Mouse (Mus musculus) inflammation-experienced regulatory T-cells, adult 6 months (primary cell): Measurements from ENCODE around the gene Tnfrsf13c. TPM values are rescaled to one million over a fixed set of nuclear protein-coding genes. Genes with fewer than 3 reads are reported as not detected.

Experiments
- ATAC-seq: one replicate; pipeline ENCODE4 v1.8.0; 2017
- polyA plus RNA-seq, 3 experiments: library from polyadenylated mRNA; unstranded; fragments of 100-300 nt; shearing (Covaris generic); gene quantifications; one replicate each; pipeline ENCODE4 v1.2.1; 2017

Gene Tnfrsf13c
- polyA plus RNA-seq, 3 experiments from 2014 or later: 2.3 to 7.1 (median 4.8) TPM

DNA sequence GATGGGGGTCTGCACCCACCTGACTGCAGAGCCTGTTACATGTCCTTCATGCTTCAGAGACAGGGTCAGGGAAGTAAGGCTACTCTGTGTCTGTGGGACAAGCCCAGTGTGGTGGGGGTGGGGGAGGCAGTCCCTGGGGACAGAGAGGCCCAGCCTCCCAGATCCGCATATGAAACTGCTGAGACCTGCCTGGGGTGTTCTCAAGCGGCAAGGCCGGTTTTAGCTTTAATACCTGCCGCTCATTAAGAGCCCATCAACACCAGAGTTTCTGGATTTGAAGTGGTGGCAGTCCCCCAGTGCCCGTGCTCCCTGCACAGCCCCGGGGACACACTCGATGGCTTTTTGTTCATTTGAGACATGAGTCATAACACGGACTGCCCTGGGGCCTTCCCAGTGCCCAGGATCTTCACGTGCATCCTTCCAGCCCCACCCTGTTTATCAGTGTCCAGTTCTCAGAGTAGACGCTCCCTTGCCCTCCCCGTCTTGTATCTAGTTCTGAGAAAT lies 5.4 kb upstream of the Tnfrsf13c start:
- no peak for ATAC-seq

GRCm38 (mm10) chr15:82225769-82226168 lies 1.6 kb upstream of the Tnfrsf13c start:
- no peak for ATAC-seq

- no peak for ATAC-seq
Observed at GRCm38 (mm10) chr15:82224602-82225215, 540 bp upstream of the Tnfrsf13c start.

DNA sequence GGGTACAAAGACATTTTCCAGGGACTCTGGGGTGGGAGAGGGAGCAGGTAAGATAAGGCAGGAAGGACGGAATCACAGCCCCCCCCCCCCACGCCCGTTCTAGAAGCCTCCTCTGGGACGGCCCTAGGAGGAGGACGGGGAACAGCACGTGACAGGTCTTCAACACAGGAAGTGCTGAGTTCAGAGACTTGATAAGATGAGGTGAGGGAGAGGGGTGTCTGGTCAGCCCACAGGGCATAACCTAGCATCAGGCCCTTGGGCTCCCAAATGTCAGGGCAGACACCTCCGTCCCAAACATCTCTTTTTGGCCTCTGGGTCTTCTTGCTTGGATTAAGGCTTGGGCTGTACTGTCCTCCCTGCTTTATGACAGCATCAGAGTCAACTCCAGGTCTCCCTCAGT lies 918 bp downstream of the Tnfrsf13c start:
- no peak for ATAC-seq

- ATAC-seq: no peak
Observed at GRCm38 (mm10) chr15:82221104-82221860, 2.9 kb downstream of the Tnfrsf13c start.

GRCm38 (mm10) chr15:82220003-82220675 lies 4.0 kb downstream of the Tnfrsf13c start:
- ATAC-seq: no peak

DNA sequence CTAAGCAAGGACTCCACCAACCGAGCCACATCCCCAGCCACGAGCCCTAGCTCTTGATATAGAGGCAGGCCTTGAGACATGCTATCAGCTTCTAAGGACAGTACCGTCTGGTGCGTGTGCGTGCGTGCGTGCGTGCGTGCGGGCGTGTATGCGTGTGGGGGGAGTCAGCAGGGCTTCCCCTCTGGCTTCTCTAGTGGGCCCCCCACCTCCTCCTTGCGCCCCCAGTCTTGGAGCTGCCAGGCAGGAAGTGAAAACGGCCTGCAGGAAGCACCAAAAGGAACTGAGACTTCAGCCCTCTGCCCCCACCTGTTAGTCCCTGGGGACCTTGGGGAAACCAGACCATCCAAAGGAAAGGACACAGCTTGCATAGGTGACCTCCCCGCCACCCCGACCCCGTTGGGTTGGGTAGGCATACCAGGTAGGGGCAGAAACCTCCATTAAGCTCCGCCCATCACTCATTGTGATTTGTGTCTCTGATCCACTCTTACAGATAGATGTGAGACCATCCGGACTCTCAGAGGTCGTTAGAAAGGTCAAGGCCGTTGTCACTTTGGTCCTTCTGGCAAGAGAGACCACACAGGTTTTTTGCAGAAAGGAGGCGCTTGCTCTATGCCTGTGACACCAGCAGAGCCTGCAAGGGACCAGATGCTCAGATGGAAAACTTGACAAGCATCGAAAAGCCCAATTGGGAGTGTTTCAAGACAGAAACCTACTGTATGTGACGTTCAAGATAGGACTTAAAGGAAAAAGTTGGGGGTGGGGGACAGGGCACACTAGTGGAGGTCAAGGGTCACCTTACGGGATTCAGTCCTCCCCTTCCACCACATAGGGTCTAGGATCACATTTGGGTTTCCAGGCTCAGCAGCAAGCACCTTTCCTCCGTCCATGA lies 5.1 kb downstream of the Tnfrsf13c start:
- ATAC-seq: no peak

DNA sequence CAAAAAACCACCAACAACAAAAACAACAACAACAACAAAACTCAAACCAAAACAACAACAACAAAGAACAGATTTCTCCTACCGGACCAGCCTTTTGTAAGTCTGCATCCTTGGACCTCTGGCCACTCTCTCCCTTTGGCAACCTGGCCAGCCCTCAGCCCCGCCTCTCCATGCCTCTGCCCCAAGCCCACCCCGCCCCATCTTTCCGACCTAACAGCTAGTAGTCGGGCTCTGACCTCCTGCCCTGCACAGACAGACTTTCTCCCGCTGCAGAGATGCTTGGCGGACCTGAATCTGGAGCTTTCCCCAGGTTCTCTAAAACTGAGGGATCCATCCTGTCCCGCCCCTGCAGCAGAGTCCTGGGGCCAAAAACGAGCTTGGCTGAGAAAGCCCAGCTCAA lies 6.2 kb downstream of the Tnfrsf13c start:
- no peak for ATAC-seq

DNA sequence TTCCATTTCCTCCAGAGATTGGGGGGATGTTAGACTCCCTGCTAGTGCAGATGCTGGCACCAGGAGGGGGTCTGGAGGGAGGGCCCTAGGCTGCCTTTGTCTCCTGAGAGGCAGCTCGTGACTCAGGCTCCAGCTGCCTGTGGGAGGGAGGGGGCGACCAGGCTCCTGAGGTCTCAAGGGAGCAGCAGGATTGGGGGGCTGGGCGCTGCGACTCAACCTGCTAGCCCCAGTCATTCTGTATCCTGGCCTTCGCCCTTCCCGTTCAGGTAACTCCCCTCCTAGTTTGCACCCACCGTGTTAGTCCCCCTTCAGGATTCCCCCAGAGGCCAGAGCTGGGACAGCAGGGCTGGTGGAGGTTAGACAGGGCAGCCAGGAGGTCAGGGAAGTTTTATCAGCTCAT lies 7.1 kb downstream of the Tnfrsf13c start:
- no peak for ATAC-seq

DNA sequence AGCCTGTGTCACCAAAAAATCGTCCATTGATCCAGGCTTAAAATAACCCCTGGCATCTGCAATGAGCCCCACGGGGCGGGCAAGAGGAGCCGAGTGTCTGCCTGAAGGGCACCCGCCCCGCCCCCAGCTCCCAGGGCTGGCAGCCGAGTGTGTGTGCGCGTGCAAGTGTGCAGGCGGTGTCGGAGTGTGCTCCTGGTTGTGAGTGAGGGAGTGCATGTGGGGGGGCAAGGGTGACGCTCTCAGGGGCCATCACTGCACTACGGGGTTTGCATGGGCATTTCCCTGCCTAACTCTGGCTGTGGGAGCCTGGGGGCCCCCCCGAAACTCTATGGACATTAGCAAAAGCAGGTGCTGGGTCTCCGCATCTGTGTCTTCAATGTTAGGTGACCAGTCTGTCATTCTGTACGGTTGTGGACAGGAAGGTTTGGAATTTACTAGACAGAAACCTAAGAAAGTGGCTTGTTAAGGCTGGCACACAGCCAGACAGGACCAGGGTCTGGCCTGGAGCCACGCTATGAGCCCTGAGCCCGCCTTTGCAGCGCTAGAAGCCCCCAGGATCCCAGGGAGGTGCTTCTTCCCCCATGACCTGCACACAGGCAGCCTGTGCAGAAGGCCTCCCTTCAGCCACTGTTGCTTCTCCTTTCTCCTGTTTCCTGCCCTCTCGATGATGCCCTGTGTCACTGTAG lies 7.9 kb downstream of the Tnfrsf13c start:
- no peak for ATAC-seq

GRCm38 (mm10) chr15:82215332-82216046 lies 8.7 kb downstream of the Tnfrsf13c start:
- no peak for ATAC-seq

GRCm38 (mm10) chr15:82213222-82213621 lies 10.9 kb downstream of the Tnfrsf13c start:
- ATAC-seq: no peak

GRCm38 (mm10) chr15:82212752-82213063 lies 11.5 kb downstream of the Tnfrsf13c start, which contains the start of gene Shisa8:
TSS of gene Shisa8 (minus strand) at chr15:82212815.
- no peak for ATAC-seq

GRCm38 (mm10) chr15:82211911-82212751 lies 12.0 kb downstream of the Tnfrsf13c start:
- no peak for ATAC-seq

DNA sequence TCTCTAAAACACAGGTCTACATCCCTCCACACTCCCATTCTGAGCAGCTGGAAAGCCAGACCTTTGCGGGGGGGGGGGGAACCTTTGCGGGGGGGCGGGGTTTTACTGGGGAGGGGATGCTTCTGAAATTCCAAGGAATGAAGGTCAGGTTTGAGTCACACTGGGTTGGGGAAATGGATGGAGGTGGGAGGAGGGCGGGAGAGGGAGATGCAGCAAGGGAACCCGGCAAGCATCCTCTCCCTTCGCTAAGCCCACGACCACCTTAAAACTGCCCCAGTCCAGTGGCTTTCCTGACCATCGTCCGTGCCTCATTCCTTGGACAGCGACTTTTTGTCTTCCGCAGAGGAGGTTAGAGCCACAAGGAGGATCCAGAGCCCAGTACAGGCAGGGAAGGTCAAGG lies 12.9 kb downstream of the Tnfrsf13c start:
- ATAC-seq: no peak

- ATAC-seq: no peak
Observed at GRCm38 (mm10) chr15:82210801-82211200, 13.4 kb downstream of the Tnfrsf13c start.

GRCm38 (mm10) chr15:82209295-82210050 lies 14.7 kb downstream of the Tnfrsf13c start:
- ATAC-seq: no peak

GRCm38 (mm10) chr15:82208307-82208706 lies 15.9 kb downstream of the Tnfrsf13c start:
- ATAC-seq: no peak

DNA sequence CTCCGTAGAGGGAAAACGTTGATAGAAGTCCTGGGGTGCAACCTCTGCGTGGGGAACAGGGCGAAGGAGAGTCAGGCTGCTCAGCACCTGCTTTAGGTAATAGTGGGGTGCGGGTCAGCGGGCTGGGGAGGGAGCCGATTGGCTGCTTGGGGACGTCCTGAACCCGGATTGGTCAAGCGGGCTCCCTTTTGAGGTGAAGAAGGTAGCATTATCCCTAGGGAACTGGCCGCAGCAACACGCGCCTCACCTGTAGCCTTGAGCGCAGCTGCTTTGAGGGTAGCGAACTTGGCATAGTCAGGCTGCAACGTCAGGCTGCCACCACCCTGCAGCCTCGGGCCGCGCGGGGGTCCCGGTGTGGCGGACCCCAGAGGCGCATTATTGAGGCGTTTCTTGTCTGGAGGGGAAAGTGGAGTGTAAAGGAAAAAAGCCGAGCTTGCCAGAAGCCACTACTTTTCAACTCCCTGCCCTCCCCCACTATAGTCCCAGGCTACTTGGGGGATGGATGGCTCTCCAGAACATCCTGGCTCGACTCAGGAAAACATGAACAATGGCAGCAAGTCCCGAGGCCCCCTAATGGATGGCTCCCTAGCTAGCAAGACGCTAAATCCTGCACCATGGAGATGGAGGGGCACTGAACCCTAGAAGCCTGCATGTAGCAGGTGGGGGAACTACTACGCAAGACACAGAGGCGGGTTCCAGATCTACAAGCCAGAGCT lies 16.5 kb downstream of the Tnfrsf13c start:
- no peak for ATAC-seq
